Mouse (Mus musculus): Measurements from ENCODE around the gene Stox2. TPM values are rescaled to one million over a fixed set of nuclear protein-coding genes. Genes with fewer than 3 reads are reported as not detected.

Gene Stox2
- polyA plus RNA-seq, 1 experiment from 2014 or later: 11.7 TPM

- Histone ChIP-seq H3K9ac (no peak overlapping the region), H3K4me3 (ENCODE audit: low read depth, low read length) (no peak overlapping the region), H3K27ac (ENCODE audit: low read depth) (no peak overlapping the region), H3K9me3 (ENCODE audit: low read depth, low read length) (no peaks in the 10 kb centered on the region), H3K27me3 (ENCODE audit: insufficient read depth, low read length) (no peaks in the 10 kb centered on the region), H3K4me2 (no peak overlapping the region), H3K4me1 (ENCODE audit: insufficient read depth) (no peaks in the 10 kb centered on the region), H3K36me3 (ENCODE audit: insufficient read depth) (no peaks in the 10 kb centered on the region)
- no peak for TF ChIP-seq CTCF (IDR thresholded peaks at IDR 0.05; ENCODE audit: low read depth)
- 70% methylated on average over 5 of the region's 5 CpGs for whole genome bisulfite sequencing
- DNase-seq (no peak), ATAC-seq (ENCODE audit: insufficient read depth) (no peak)
These were observed 139.8 kb downstream of the Stox2 start for GRCm38 (mm10) chr8:47306372-47306771.

- H3K4me3 ChIP-seq (ENCODE audit: low read depth, low read length): no peak overlapping the region
- H3K36me3 ChIP-seq (ENCODE audit: insufficient read depth): no peaks in the 10 kb centered on the region
- no peaks in the 10 kb centered on the region for H3K4me1 ChIP-seq (ENCODE audit: insufficient read depth)
- H3K9me3 ChIP-seq (ENCODE audit: low read depth, low read length): no peaks in the 10 kb centered on the region
- no peak overlapping the region for H3K4me2 ChIP-seq
- H3K9ac ChIP-seq: no peak overlapping the region
- WGBS: 89% methylated on average over 5 of the region's 5 CpGs
- DNase-seq (no peak), ATAC-seq (ENCODE audit: insufficient read depth) (no peak)
- TF ChIP-seq CTCF (IDR thresholded peaks at IDR 0.05; ENCODE audit: low read depth): no peak
- no peak overlapping the region for H3K27ac ChIP-seq (ENCODE audit: low read depth)
- no peaks in the 10 kb centered on the region for H3K27me3 ChIP-seq (ENCODE audit: insufficient read depth, low read length)
These were observed 140.3 kb downstream of the Stox2 start for GRCm38 (mm10) chr8:47305880-47306279.

- H3K27ac ChIP-seq (ENCODE audit: low read depth): no peak overlapping the region
These were observed 147.7 kb downstream of the Stox2 start for GRCm38 (mm10) chr8:47298460-47298859.

GRCm38 (mm10) chr8:47289641-47290040 is 156.5 kb downstream of the Stox2 start:
- WGBS: 11% methylated on average over 6 of the region's 6 CpGs
- DNase-seq (peak; percentile 22), ATAC-seq (ENCODE audit: insufficient read depth) (no peak)
- Histone ChIP-seq H3K27ac (ENCODE audit: low read depth) (no peak overlapping the region), H3K4me1 (ENCODE audit: insufficient read depth) (0 out of 2 replicates have a peak, but pooled peaks cover 4% of the 10 kb centered on the region), H3K27me3 (ENCODE audit: insufficient read depth, low read length) (0 out of 2 replicates have a peak, but pooled peaks cover 3% of the 10 kb centered on the region), H3K9me3 (ENCODE audit: low read depth, low read length) (no peaks in the 10 kb centered on the region), H3K36me3 (ENCODE audit: insufficient read depth) (no peaks in the 10 kb centered on the region), H3K4me3 (ENCODE audit: low read depth, low read length) (peak overlapping the region; percentile 69), H3K9ac (no peak overlapping the region; the same call in 1 of the 2 replicates), H3K4me2 (peak overlapping the region; percentile 97)
- no peak for TF ChIP-seq CTCF (IDR thresholded peaks at IDR 0.05; ENCODE audit: low read depth)

More at GRCm38 (mm10) chr8:47298460-47298859, 147.7 kb downstream of the Stox2 start:
- 88% methylated on average over 3 of the region's 3 CpGs for WGBS
- no peak for TF ChIP-seq CTCF (IDR thresholded peaks at IDR 0.05; ENCODE audit: low read depth)
- no peak overlapping the region for H3K9ac ChIP-seq
- no peaks in the 10 kb centered on the region for H3K4me1 ChIP-seq (ENCODE audit: insufficient read depth)
- H3K4me3 ChIP-seq (ENCODE audit: low read depth, low read length): no peak overlapping the region
- DNase-seq (no peak), ATAC-seq (ENCODE audit: insufficient read depth) (no peak)
- H3K9me3 ChIP-seq (ENCODE audit: low read depth, low read length): no peaks in the 10 kb centered on the region
- no peak overlapping the region for H3K4me2 ChIP-seq
- H3K36me3 ChIP-seq (ENCODE audit: insufficient read depth): no peaks in the 10 kb centered on the region
- no peaks in the 10 kb centered on the region for H3K27me3 ChIP-seq (ENCODE audit: insufficient read depth, low read length)

GRCm38 (mm10) chr8:47288866-47289541 is 157.2 kb downstream of the Stox2 start:
- under 1% methylated on average over 83 of the region's 97 CpGs for WGBS
- 0 out of 2 replicates have a peak, but pooled peaks cover 3% of the 10 kb centered on the region for H3K27me3 ChIP-seq (ENCODE audit: insufficient read depth, low read length)
- no peak for TF ChIP-seq CTCF (IDR thresholded peaks at IDR 0.05; ENCODE audit: low read depth)
- no peaks in the 10 kb centered on the region for H3K36me3 ChIP-seq (ENCODE audit: insufficient read depth)
- peak overlapping the region; percentile 80 for H3K9ac ChIP-seq
- H3K27ac ChIP-seq (ENCODE audit: low read depth): peak overlapping the region; percentile 72
- peak overlapping the region; percentile 97 for H3K4me2 ChIP-seq
- peak; percentile 82 for DNase-seq
- H3K4me3 ChIP-seq (ENCODE audit: low read depth, low read length): peak overlapping the region; percentile 69
- ATAC-seq (ENCODE audit: insufficient read depth): peak; percentile 86
- H3K9me3 ChIP-seq (ENCODE audit: low read depth, low read length): no peaks in the 10 kb centered on the region
- H3K4me1 ChIP-seq (ENCODE audit: insufficient read depth): 0 out of 2 replicates have a peak, but pooled peaks cover 4% of the 10 kb centered on the region

GRCm38 (mm10) chr8:47288131-47288865 is 157.9 kb downstream of the Stox2 start:
- Histone ChIP-seq H3K9me3 (ENCODE audit: low read depth, low read length) (no peaks in the 10 kb centered on the region), H3K4me3 (ENCODE audit: low read depth, low read length) (peak overlapping the region; percentile 69), H3K27me3 (ENCODE audit: insufficient read depth, low read length) (0 out of 2 replicates have a peak, but pooled peaks cover 3% of the 10 kb centered on the region), H3K27ac (ENCODE audit: low read depth) (peak overlapping the region; percentile 72), H3K9ac (peak overlapping the region; percentile 80), H3K36me3 (ENCODE audit: insufficient read depth) (no peaks in the 10 kb centered on the region), H3K4me2 (peak overlapping the region; percentile 97), H3K4me1 (ENCODE audit: insufficient read depth) (0 out of 2 replicates have a peak, but pooled peaks cover 4% of the 10 kb centered on the region)
- WGBS: under 1% methylated on average over 70 of the region's 78 CpGs
- no peak for TF ChIP-seq CTCF (IDR thresholded peaks at IDR 0.05; ENCODE audit: low read depth)
- ATAC-seq (ENCODE audit: insufficient read depth) (peak; percentile 54), DNase-seq (peak; percentile 73)

- H3K27ac ChIP-seq (ENCODE audit: low read depth): peak overlapping the region; percentile 72; the same call in 1 of the 2 replicates
- peak overlapping the region; percentile 69 for H3K4me3 ChIP-seq (ENCODE audit: low read depth, low read length)
- under 1% methylated on average over 33 of the region's 33 CpGs for WGBS
- TF ChIP-seq CTCF (IDR thresholded peaks at IDR 0.05; ENCODE audit: low read depth): no peak
- H3K36me3 ChIP-seq (ENCODE audit: insufficient read depth): no peaks in the 10 kb centered on the region
- peak overlapping the region; percentile 80 for H3K9ac ChIP-seq
- ATAC-seq (ENCODE audit: insufficient read depth) (peak; percentile 53), DNase-seq (peak; percentile 59)
- 0 out of 2 replicates have a peak, but pooled peaks cover 4% of the 10 kb centered on the region for H3K4me1 ChIP-seq (ENCODE audit: insufficient read depth)
- peak overlapping the region; percentile 97 for H3K4me2 ChIP-seq
- H3K27me3 ChIP-seq (ENCODE audit: insufficient read depth, low read length): 0 out of 2 replicates have a peak, but pooled peaks cover 3% of the 10 kb centered on the region
- no peaks in the 10 kb centered on the region for H3K9me3 ChIP-seq (ENCODE audit: low read depth, low read length)
These were observed 158.5 kb downstream of the Stox2 start for GRCm38 (mm10) chr8:47287641-47288130.
